Mouse (Mus musculus) C2C12 (cell line): ENCODE data around the gene Ephb6.

Experiments
- CEBPB ChIP-seq: IDR thresholded peaks from one replicate; pipeline ENCODE4 v1.6.1; 2011; ENCODE audit warnings: low read depth, mild to moderate bottlenecking, control low read depth, moderate library complexity
- CTCF ChIP-seq: IDR thresholded peaks from one replicate; pipeline ENCODE4 v1.5.1; 2011; ENCODE audit not compliant: control insufficient read depth, insufficient read depth, insufficient read length
- FOSL1 ChIP-seq: IDR thresholded peaks from one replicate; pipeline ENCODE4 v1.8.0; 2011; ENCODE audit warnings: mild to moderate bottlenecking, low read length; ENCODE audit not compliant: poor library complexity, insufficient read depth, severe bottlenecking
- MAX ChIP-seq: IDR thresholded peaks from one replicate; pipeline ENCODE4 v1.6.1; 2011; ENCODE audit warnings: mild to moderate bottlenecking, control low read depth
- MYOD1 ChIP-seq: IDR thresholded peaks from one replicate; pipeline ENCODE4 v1.6.1; 2011; ENCODE audit warnings: low read depth; ENCODE audit not compliant: control insufficient read depth, insufficient read length
- MYOG ChIP-seq: IDR thresholded peaks from one replicate; pipeline ENCODE4 v1.6.1; 2011; ENCODE audit not compliant: control insufficient read depth, insufficient read length; ENCODE audit errors: extremely low read depth
- USF1 ChIP-seq: IDR thresholded peaks from one replicate; pipeline ENCODE4 v1.6.1; 2011; ENCODE audit warnings: low read depth, mild to moderate bottlenecking, control low read depth, moderate library complexity

DNA sequence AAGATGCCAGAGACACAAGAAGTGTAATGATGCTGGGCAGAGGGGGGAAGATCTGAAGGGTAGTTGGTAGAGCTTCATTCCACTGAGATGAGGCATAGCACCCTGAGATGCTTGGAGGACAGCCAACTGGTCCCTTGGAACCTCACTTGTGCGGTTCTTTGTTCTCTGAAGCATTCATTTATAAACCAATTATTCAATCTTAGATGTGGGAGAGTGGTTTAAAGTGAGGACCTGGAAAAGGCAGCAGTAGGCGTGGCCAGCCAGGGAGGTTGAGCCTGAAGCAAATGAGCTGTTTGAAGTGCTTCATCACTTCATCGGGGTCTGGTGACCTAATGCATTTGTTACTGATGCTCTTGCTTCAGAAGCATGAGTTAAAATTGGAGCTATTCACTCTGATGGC lies 46.0 kb upstream of the Ephb6 start:
- TF ChIP-seq CTCF (no peak), CEBPB (no peak), USF1 (no peak), MYOD1 (no peak), FOSL1 (no peak), MAX (no peak), MYOG (no peak)
